Mouse (Mus musculus): Measurements from ENCODE around the gene Cyp4f17. TPM values are rescaled to one million over a fixed set of nuclear protein-coding genes. Genes with fewer than 3 reads are reported as not detected.

Gene Cyp4f17
- polyA plus RNA-seq, 1 experiment from 2014 or later, result 6.6 TPM

- no peak overlapping the region for H3K9ac ChIP-seq (ENCODE audit: low read depth, low read length)
- H3K4me1 ChIP-seq (replicated peaks; ENCODE audit: insufficient read depth, low read length), result no peaks in the 10 kb centered on the region
- DNase-seq (ENCODE audit: low spot score) (peak; percentile 11), ATAC-seq (replicated peaks; ENCODE audit: low FRiP score, low read depth) (no peak)
- no peak for TF ChIP-seq CTCF (IDR thresholded peaks at IDR 0.05; ENCODE audit: low read depth)
- H3K9me3 ChIP-seq (replicated peaks; ENCODE audit: low read length), result no peaks in the 10 kb centered on the region
- H3K4me3 ChIP-seq (replicated peaks; ENCODE audit: low read depth, low read length), result no peak overlapping the region
- WGBS, result 70% methylated on average over 3 of the region's 3 CpGs
- no peak overlapping the region for H3K27ac ChIP-seq
- H3K4me2 ChIP-seq (ENCODE audit: low read length), result no peak overlapping the region
- no peaks in the 10 kb centered on the region for H3K27me3 ChIP-seq (ENCODE audit: insufficient read depth, low read length)
- H3K36me3 ChIP-seq (ENCODE audit: insufficient read depth, low read length), result no peaks in the 10 kb centered on the region
Observed at GRCm38 (mm10) chr17:32501051-32501450, 4.8 kb upstream of the Cyp4f17 start.

GRCm38 (mm10) chr17:32503111-32503510, 2.7 kb upstream of the Cyp4f17 start:
- no peaks in the 10 kb centered on the region for H3K27me3 ChIP-seq (ENCODE audit: insufficient read depth, low read length)
- WGBS, result 54% methylated on average over 2 of the region's 2 CpGs
- no peak overlapping the region for H3K9ac ChIP-seq (ENCODE audit: low read depth, low read length)
- no peak overlapping the region for H3K4me2 ChIP-seq (ENCODE audit: low read length)
- TF ChIP-seq CTCF (IDR thresholded peaks at IDR 0.05; ENCODE audit: low read depth), result no peak
- no peaks in the 10 kb centered on the region for H3K9me3 ChIP-seq (replicated peaks; ENCODE audit: low read length)
- no peak overlapping the region for H3K4me3 ChIP-seq (replicated peaks; ENCODE audit: low read depth, low read length)
- no peak overlapping the region for H3K27ac ChIP-seq
- H3K36me3 ChIP-seq (ENCODE audit: insufficient read depth, low read length), result no peaks in the 10 kb centered on the region
- DNase-seq (ENCODE audit: low spot score) (no peak), ATAC-seq (replicated peaks; ENCODE audit: low FRiP score, low read depth) (no peak)
- H3K4me1 ChIP-seq (replicated peaks; ENCODE audit: insufficient read depth, low read length), result peaks cover 8% of the 10 kb centered on the region; the same call in 1 of the 2 replicates

- ATAC-seq (replicated peaks; ENCODE audit: low FRiP score, low read depth), result peak; percentile 33
Observed at GRCm38 (mm10) chr17:32506729-32507245, 937 bp downstream of the Cyp4f17 start.

GRCm38 (mm10) chr17:32516126-32516525, 10.3 kb downstream of the Cyp4f17 start:
- DNase-seq (ENCODE audit: low spot score) (no peak), ATAC-seq (replicated peaks; ENCODE audit: low FRiP score, low read depth) (no peak)
- H3K9me3 ChIP-seq (replicated peaks; ENCODE audit: low read length), result no peaks in the 10 kb centered on the region
- H3K4me2 ChIP-seq (ENCODE audit: low read length), result no peak overlapping the region
- no peak overlapping the region for H3K27ac ChIP-seq
- 0 out of 2 replicates have a peak, but pooled peaks cover 3% of the 10 kb centered on the region for H3K36me3 ChIP-seq (ENCODE audit: insufficient read depth, low read length)
- TF ChIP-seq CTCF (IDR thresholded peaks at IDR 0.05; ENCODE audit: low read depth), result no peak
- H3K4me1 ChIP-seq (replicated peaks; ENCODE audit: insufficient read depth, low read length), result no peaks in the 10 kb centered on the region
- H3K9ac ChIP-seq (ENCODE audit: low read depth, low read length), result no peak overlapping the region
- WGBS, result 78% methylated on average over 5 of the region's 5 CpGs
- no peaks in the 10 kb centered on the region for H3K27me3 ChIP-seq (ENCODE audit: insufficient read depth, low read length)
- H3K4me3 ChIP-seq (replicated peaks; ENCODE audit: low read depth, low read length), result no peak overlapping the region

More at GRCm38 (mm10) chr17:32506729-32507245, 937 bp downstream of the Cyp4f17 start:
- Histone ChIP-seq H3K27ac (peak overlapping the region; percentile 67), H3K4me2 (ENCODE audit: low read length) (peak overlapping the region; percentile 77), H3K27me3 (ENCODE audit: insufficient read depth, low read length) (no peaks in the 10 kb centered on the region), H3K9ac (ENCODE audit: low read depth, low read length) (peak overlapping the region; percentile 63), H3K4me3 (replicated peaks; ENCODE audit: low read depth, low read length) (peak overlapping the region; percentile 42), H3K9me3 (replicated peaks; ENCODE audit: low read length) (no peaks in the 10 kb centered on the region), H3K36me3 (ENCODE audit: insufficient read depth, low read length) (0 out of 2 replicates have a peak, but pooled peaks cover 5% of the 10 kb centered on the region), H3K4me1 (replicated peaks; ENCODE audit: insufficient read depth, low read length) (peaks cover 8% of the 10 kb centered on the region; the same call in 1 of the 2 replicates)
- no peak for DNase-seq (ENCODE audit: low spot score)
- WGBS, result 30% methylated on average over 9 of the region's 9 CpGs
- no peak for TF ChIP-seq CTCF (IDR thresholded peaks at IDR 0.05; ENCODE audit: low read depth)

GRCm38 (mm10) chr17:32521981-32522380, 16.1 kb downstream of the Cyp4f17 start:
- no peak for ATAC-seq (replicated peaks; ENCODE audit: low FRiP score, low read depth)
- WGBS, result 92% methylated on average over 5 of the region's 5 CpGs
- no peak for TF ChIP-seq CTCF (IDR thresholded peaks at IDR 0.05; ENCODE audit: low read depth)

GRCm38 (mm10) chr17:32522386-32522785, 16.5 kb downstream of the Cyp4f17 start:
- H3K27ac ChIP-seq, result no peak overlapping the region
- no peak overlapping the region for H3K4me3 ChIP-seq (replicated peaks; ENCODE audit: low read depth, low read length)
- no peak overlapping the region for H3K4me2 ChIP-seq (ENCODE audit: low read length)
- DNase-seq (ENCODE audit: low spot score) (no peak), ATAC-seq (replicated peaks; ENCODE audit: low FRiP score, low read depth) (no peak)
- H3K4me1 ChIP-seq (replicated peaks; ENCODE audit: insufficient read depth, low read length), result no peaks in the 10 kb centered on the region
- no peak for TF ChIP-seq CTCF (IDR thresholded peaks at IDR 0.05; ENCODE audit: low read depth)
- H3K27me3 ChIP-seq (ENCODE audit: insufficient read depth, low read length), result no peaks in the 10 kb centered on the region
- 90% methylated on average over 4 of the region's 4 CpGs for WGBS
- H3K9me3 ChIP-seq (replicated peaks; ENCODE audit: low read length), result no peaks in the 10 kb centered on the region
- H3K36me3 ChIP-seq (ENCODE audit: insufficient read depth, low read length), result peaks cover 20% of the 10 kb centered on the region
- H3K9ac ChIP-seq (ENCODE audit: low read depth, low read length), result no peak overlapping the region

More at GRCm38 (mm10) chr17:32521981-32522380, 16.1 kb downstream of the Cyp4f17 start:
- Histone ChIP-seq H3K4me1 (replicated peaks; ENCODE audit: insufficient read depth, low read length) (no peaks in the 10 kb centered on the region), H3K4me3 (replicated peaks; ENCODE audit: low read depth, low read length) (no peak overlapping the region), H3K9me3 (replicated peaks; ENCODE audit: low read length) (no peaks in the 10 kb centered on the region), H3K9ac (ENCODE audit: low read depth, low read length) (no peak overlapping the region), H3K27ac (no peak overlapping the region), H3K27me3 (ENCODE audit: insufficient read depth, low read length) (no peaks in the 10 kb centered on the region), H3K4me2 (ENCODE audit: low read length) (no peak overlapping the region), H3K36me3 (ENCODE audit: insufficient read depth, low read length) (peaks cover 20% of the 10 kb centered on the region)
- DNase-seq (ENCODE audit: low spot score), result no peak

- H3K27me3 ChIP-seq (ENCODE audit: insufficient read depth, low read length), result no peaks in the 10 kb centered on the region
- no peak overlapping the region for H3K4me2 ChIP-seq (ENCODE audit: low read length)
- H3K9ac ChIP-seq (ENCODE audit: low read depth, low read length), result no peak overlapping the region
- DNase-seq (ENCODE audit: low spot score) (no peak), ATAC-seq (replicated peaks; ENCODE audit: low FRiP score, low read depth) (no peak)
- no peak overlapping the region for H3K27ac ChIP-seq
- no peaks in the 10 kb centered on the region for H3K4me1 ChIP-seq (replicated peaks; ENCODE audit: insufficient read depth, low read length)
- peaks cover 20% of the 10 kb centered on the region for H3K36me3 ChIP-seq (ENCODE audit: insufficient read depth, low read length)
- no peak for TF ChIP-seq CTCF (IDR thresholded peaks at IDR 0.05; ENCODE audit: low read depth)
- H3K4me3 ChIP-seq (replicated peaks; ENCODE audit: low read depth, low read length), result no peak overlapping the region
- H3K9me3 ChIP-seq (replicated peaks; ENCODE audit: low read length), result no peaks in the 10 kb centered on the region
- WGBS, result 84% methylated on average over 5 of the region's 5 CpGs
Observed at GRCm38 (mm10) chr17:32522816-32523215, 17.0 kb downstream of the Cyp4f17 start.

Measured in kidney, postnatal 0 days (tissue).